Mouse (Mus musculus) kidney, adult 2 months (tissue): Measurements from ENCODE around the gene Zfyve26. TPM values are rescaled to one million over a fixed set of nuclear protein-coding genes. Genes with fewer than 3 reads are reported as not detected.
A peak's percentile ranks its signal among the peaks of the same experiment; 100 is the strongest.

ENCODE experiments used
- DNase-seq: peaks from one replicate; pipeline ENCODE4 v3.0.0; 2021
- H3K27ac ChIP-seq: fragments of 200-500 bp; 2 replicates; pipeline ENCODE4 v1.5.1; 2012; ENCODE audit warnings: low read depth, low read length, control low read depth, inconsistent platforms; ENCODE audit not compliant: insufficient read depth
- H3K27me3 ChIP-seq: fragments of 200-500 bp; replicated peaks from 2 replicates; pipeline ENCODE4 v1.6.1; 2012; ENCODE audit warnings: mild to moderate bottlenecking, moderate library complexity, low read length, inconsistent platforms; ENCODE audit not compliant: control insufficient read depth, insufficient read depth
- H3K36me3 ChIP-seq: fragments of 200-500 bp; 2 replicates; pipeline ENCODE4 v1.6.1; 2012; ENCODE audit warnings: mild to moderate bottlenecking, moderate library complexity, low read length, inconsistent platforms; ENCODE audit not compliant: control insufficient read depth, insufficient read depth
- H3K4me1 ChIP-seq: fragments of 200-500 bp; 2 replicates; pipeline ENCODE4 v1.6.1; 2011; ENCODE audit warnings: low read length; ENCODE audit not compliant: control insufficient read depth, insufficient read depth
- H3K4me3 ChIP-seq: fragments of 200-500 bp; 2 replicates; pipeline ENCODE4 v1.5.1; 2011; ENCODE audit warnings: mild to moderate bottlenecking, low read depth, low read length, control low read depth; ENCODE audit not compliant: insufficient read depth
- CTCF ChIP-seq: fragments of 200-500 bp; conservative IDR thresholded peaks from 2 replicates; pipeline ENCODE4 v1.5.1; 2011; ENCODE audit warnings: low read depth, mild to moderate bottlenecking, control low read depth, low read length, moderate library complexity, mixed read lengths; ENCODE audit not compliant: insufficient read depth, insufficient read length
- POLR2A ChIP-seq: fragments of 200-500 bp; IDR thresholded peaks from one replicate; pipeline ENCODE4 v1.6.1; 2011; ENCODE audit warnings: low read depth, low read length, control low read depth
- WGBS: fragments of 180-500 bp; shearing (Covaris S2); methylation state at CpG from one replicate; pipeline ENCODE4 v1.1.7; 2018; 5-methylcytosine and 5-hydroxymethylcytosine counted together
- polyA plus RNA-seq: library from polyadenylated mRNA; depleted of rRNA; stranded (reverse); fragments of >200 nt; gene quantifications from 2 replicates; pipeline ENCODE4 v1.2.3, GENCODE M21; 2012

Gene Zfyve26
- polyA plus RNA-seq, 1 experiment: 20.6 TPM

GRCm38 (mm10) chr12:79261035-79261434, 35.1 kb downstream of the Zfyve26 start:
- peak; percentile 20 for DNase-seq
- H3K36me3 ChIP-seq: peaks cover 3% of the 10 kb centered on the region
- TF ChIP-seq POLR2A (no peak), CTCF (peak; percentile 44; the same call in 1 of the 2 replicates)
- H3K27me3 ChIP-seq: no peaks in the 10 kb centered on the region
- no peak overlapping the region for H3K27ac ChIP-seq
- 46% methylated on average over 5 of the region's 5 CpGs for WGBS
- H3K4me3 ChIP-seq: no peak overlapping the region
- no peaks in the 10 kb centered on the region for H3K4me1 ChIP-seq

- Histone ChIP-seq H3K27ac (no peak overlapping the region), H3K27me3 (no peaks in the 10 kb centered on the region), H3K4me1 (no peaks in the 10 kb centered on the region), H3K36me3 (peaks cover 3% of the 10 kb centered on the region), H3K4me3 (no peak overlapping the region)
- TF ChIP-seq POLR2A: no peak
- 62% methylated on average over 2 of the region's 2 CpGs for WGBS
- no peak for DNase-seq
These were observed 36.0 kb downstream of the Zfyve26 start for GRCm38 (mm10) chr12:79260154-79260553.

- 98% methylated on average over 10 of the region's 10 CpGs for WGBS
- no peak for DNase-seq
- H3K36me3 ChIP-seq: no peaks in the 10 kb centered on the region; the same call in none of the 2 replicates
- no peak overlapping the region for H3K4me3 ChIP-seq
- no peak overlapping the region for H3K27ac ChIP-seq
- peaks cover 6% of the 10 kb centered on the region; the same call in 1 of the 2 replicates for H3K4me1 ChIP-seq
- TF ChIP-seq POLR2A: no peak
- no peak for TF ChIP-seq CTCF
- no peaks in the 10 kb centered on the region for H3K27me3 ChIP-seq
These were observed 41.1 kb downstream of the Zfyve26 start for GRCm38 (mm10) chr12:79254975-79255374.

- TF ChIP-seq POLR2A (no peak), CTCF (no peak)
- H3K4me3 ChIP-seq: no peak overlapping the region
- 55% methylated on average over 9 of the region's 9 CpGs for WGBS
- no peaks in the 10 kb centered on the region; the same call in none of the 2 replicates for H3K36me3 ChIP-seq
- peak overlapping the region; percentile 21; the same call in 1 of the 2 replicates for H3K27ac ChIP-seq
- peak; percentile 30 for DNase-seq
- no peaks in the 10 kb centered on the region for H3K27me3 ChIP-seq
- peaks cover 6% of the 10 kb centered on the region; the same call in 1 of the 2 replicates for H3K4me1 ChIP-seq
These were observed 42.6 kb downstream of the Zfyve26 start for GRCm38 (mm10) chr12:79253294-79254053.

- Histone ChIP-seq H3K4me1 (no peaks in the 10 kb centered on the region), H3K27me3 (no peaks in the 10 kb centered on the region), H3K4me3 (no peak overlapping the region), H3K36me3 (peaks cover 2% of the 10 kb centered on the region), H3K27ac (no peak overlapping the region)
- TF ChIP-seq CTCF (no peak), POLR2A (no peak)
- no peak for DNase-seq
- WGBS: 96% methylated on average over 3 of the region's 3 CpGs
These were observed 48.0 kb downstream of the Zfyve26 start for GRCm38 (mm10) chr12:79248110-79248509.

GRCm38 (mm10) chr12:79242921-79243320, 53.2 kb downstream of the Zfyve26 start:
- H3K27me3 ChIP-seq: no peaks in the 10 kb centered on the region
- no peak for DNase-seq
- TF ChIP-seq CTCF: no peak
- TF ChIP-seq POLR2A: no peak
- no peak overlapping the region for H3K27ac ChIP-seq
- peaks cover 4% of the 10 kb centered on the region for H3K36me3 ChIP-seq
- H3K4me1 ChIP-seq: no peaks in the 10 kb centered on the region
- H3K4me3 ChIP-seq: no peak overlapping the region
- 97% methylated on average over 6 of the region's 6 CpGs for WGBS

- TF ChIP-seq POLR2A: no peak
- no peak for TF ChIP-seq CTCF
- Histone ChIP-seq H3K36me3 (peaks cover 4% of the 10 kb centered on the region), H3K27ac (no peak overlapping the region), H3K27me3 (no peaks in the 10 kb centered on the region), H3K4me1 (no peaks in the 10 kb centered on the region), H3K4me3 (no peak overlapping the region)
- 75% methylated on average over 2 of the region's 2 CpGs for WGBS
- DNase-seq: no peak
These were observed 54.1 kb downstream of the Zfyve26 start for GRCm38 (mm10) chr12:79241985-79242384.
